Mouse (Mus musculus) gastrocnemius, postnatal 25 days (tissue): ENCODE data around the gene Cdkn1b. TPM values are rescaled to one million over a fixed set of nuclear protein-coding genes. Genes with fewer than 3 reads are reported as not detected.

Source experiments
- DNase-seq: peaks from one replicate; pipeline ENCODE4 v3.0.0; 2022
- total RNA-seq, 2 experiments: library from RNA; stranded (reverse); gene quantifications; 1 replicate in 1 of 2; 2 replicates in 1 of 2; pipeline ENCODE4 v1.2.3; 2021

Cdkn1b gene
- total RNA-seq, 2 experiments from 2014 or later: 33.9 to 34.0 TPM

DNA sequence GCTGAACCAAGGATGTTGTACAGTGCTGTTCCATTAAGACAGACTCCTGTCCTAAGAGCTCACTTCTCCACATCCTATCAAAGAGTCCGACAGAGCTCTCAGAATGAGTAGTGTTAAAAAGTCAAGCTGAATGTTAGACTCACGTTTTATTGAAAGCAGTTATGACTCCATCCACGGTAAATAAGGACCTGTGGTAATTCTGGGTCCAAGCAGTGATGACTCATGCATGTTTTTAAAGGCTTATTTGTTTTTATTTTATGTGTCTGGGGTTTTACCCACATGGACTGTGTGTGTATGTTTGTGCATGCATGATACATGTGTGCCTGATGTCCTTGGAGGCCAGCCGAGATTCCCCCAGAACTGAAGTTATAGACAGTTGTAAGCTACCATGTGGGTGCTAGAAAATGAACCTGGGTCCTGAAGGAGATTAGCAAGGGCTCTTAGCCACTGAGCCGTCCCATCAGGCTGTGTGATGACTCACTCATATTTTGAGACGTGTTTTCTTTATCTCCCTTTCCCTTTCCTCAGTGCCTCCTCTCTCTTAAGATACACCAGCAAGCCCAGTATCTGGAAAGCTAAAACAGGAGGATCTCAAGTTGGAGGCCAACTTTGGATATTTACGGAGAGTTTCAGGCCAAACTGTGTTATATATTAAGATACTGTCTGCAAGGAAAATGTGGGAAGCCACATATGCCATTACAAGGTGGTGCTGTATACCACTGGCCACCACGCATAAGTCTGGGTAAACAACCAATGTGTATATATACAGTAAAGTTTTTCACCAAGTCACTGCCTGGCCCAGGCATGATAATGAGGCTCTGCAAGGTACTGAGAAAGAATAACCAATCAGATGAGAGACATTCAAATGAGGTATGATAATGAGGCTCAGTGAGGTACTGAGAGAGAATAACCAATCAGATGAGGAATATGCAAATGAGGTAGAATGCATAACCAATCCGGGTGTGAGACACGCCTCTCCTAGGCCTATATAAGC is 16.0 kb upstream of the Cdkn1b start:
- DNase-seq: no peak

DNA sequence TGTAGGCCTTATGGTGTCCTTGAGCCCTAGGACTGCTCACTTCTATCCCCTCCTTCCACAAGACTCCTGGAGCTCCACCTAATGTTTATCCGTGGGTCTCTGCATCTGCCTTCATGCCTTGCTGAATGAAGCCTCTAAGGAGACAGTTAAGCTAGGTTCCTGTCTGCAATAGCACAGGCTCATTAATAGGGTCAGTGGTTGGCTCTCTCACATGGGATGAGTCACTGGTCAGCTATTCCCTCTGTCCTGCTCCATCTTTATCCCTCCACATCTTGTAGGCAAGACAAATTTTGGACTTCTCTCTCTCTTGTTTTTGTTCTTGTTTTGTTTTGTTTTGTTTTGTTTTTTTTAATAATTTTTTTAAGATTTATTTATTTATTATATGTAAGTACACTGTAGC is 14.4 kb upstream of the Cdkn1b start:
- DNase-seq: no peak

DNA sequence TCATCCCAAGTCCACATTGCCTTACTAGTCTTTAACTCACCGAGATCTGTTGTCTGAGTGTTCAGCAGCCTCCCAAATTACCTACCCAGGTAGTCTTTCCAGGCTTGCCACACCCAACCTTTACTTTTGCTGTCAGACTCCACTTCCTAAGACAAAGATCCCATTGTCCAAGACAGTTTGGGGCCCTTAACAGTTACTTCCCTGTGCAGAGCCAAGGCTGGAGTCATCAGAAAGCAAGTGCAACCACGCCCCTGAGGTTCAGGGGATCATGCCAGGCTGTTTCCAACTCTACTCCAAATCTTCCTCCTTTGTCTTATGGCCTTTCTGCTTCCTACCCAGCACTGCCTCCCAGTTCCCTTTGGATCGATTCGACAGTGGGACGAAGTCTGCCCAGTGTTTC is 5.7 kb upstream of the Cdkn1b start:
- DNase-seq: no peak

DNA sequence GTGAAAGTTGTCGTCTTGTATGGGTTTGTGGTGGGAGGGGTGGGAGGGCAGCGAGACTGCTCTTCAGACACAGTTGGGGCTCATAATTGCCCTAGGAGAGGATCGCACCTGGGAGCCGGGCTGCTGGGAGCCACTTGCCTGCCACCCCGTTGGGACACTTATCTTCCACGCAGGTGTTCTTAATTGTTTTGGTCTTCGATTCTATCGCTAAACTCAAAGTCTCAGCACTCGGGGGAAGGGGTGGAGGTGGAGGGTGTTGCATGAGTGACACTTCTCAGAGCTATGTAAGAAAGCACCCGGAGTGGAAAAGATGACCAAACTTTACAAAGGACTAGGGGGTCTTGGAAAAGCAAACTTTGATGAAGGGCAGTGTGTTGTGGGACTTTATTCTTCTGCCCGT is 3.6 kb upstream of the Cdkn1b start:
- peak; percentile 19 for DNase-seq

DNA sequence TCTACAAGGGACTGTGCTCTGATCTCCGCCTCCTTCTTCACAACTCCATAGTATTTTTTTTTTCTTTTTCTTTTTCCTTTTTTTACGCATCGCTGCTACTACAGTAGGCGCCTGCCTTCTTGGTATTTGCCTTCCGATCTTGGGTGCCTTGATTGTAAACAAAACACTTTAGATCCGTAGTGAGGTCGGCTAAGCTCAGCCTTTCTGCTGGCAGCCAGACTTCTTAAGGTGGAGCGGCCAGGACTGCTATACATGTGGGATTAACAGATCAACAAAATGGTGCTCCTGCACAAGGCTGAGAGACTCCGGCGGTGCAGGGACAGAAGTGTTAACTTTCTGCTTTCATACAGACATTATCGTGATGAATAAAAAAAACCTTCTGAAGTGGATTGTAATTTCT is 3.1 kb upstream of the Cdkn1b start:
- DNase-seq: peak; percentile 62

DNA sequence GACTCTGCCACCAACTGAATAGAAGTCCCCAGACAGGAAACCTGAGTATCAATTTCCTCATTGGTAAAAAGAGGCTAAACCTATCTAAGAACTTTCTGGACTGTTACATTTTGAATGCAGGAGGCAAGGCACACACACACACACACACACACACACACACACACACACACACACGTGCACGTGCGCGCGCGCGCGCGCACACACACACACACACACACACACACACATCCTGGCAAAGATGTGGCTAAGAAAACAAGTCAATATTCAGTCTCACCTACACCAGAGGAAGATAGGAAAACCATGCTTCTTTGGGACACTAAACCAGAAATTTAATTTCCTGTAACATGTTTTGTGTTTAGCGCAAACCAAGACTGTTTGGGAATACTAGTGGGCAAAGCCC is 1.4 kb upstream of the Cdkn1b start:
- no peak for DNase-seq

DNA sequence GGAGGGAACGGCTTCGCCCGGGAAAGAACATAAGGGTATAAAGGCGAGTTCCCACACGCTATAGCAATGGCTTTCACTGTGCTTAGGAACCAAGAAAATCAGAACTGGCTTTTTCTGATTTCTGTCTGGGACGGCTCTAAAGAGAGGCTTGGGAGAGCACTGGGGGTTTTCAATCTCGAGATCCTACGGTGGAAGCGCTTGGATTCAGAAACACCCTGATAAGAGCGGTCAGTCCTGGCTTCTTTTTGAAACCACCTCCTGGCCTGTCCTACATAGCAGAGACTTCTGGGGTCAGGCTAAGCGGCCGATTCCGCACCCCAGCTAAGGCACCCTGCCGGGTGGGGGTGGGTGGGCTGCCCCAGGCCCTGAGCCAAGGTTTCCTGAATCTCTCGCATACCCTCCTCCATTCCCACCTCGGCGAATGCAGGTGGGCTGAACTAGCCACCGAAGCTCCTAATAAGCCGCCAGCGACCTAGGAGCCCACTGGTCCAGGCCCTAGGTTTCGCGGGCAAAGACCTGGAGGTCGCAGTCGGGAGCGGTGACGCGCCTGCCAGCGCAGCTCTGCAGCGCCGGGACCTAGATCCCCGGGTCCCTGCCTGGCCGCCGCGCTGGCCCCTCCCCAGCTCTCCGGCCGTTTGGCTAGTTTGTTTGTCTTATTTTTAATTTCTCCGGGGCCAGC is 551 bp upstream of the Cdkn1b start:
- no peak for DNase-seq

DNA sequence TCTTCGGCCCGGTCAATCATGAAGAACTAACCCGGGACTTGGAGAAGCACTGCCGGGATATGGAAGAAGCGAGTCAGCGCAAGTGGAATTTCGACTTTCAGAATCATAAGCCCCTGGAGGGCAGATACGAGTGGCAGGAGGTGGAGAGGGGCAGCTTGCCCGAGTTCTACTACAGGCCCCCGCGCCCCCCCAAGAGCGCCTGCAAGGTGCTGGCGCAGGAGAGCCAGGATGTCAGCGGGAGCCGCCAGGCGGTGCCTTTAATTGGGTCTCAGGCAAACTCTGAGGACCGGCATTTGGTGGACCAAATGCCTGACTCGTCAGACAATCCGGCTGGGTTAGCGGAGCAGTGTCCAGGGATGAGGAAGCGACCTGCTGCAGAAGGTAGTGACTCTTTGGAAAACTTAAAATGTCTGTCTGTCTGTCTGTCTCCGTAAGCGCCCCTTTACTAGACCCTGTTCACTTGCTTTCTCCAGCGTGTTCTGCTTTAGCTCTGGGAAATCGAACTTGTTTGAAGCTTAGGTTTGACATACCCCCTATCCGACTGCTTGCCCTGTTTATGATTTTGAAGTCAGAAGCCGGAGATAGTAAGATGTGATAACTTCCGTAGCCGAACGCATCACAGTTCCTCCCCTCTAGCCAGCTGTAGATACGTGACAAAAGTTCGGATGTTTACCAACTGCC is 953 bp downstream of the Cdkn1b start:
- peak; percentile 50 for DNase-seq

DNA sequence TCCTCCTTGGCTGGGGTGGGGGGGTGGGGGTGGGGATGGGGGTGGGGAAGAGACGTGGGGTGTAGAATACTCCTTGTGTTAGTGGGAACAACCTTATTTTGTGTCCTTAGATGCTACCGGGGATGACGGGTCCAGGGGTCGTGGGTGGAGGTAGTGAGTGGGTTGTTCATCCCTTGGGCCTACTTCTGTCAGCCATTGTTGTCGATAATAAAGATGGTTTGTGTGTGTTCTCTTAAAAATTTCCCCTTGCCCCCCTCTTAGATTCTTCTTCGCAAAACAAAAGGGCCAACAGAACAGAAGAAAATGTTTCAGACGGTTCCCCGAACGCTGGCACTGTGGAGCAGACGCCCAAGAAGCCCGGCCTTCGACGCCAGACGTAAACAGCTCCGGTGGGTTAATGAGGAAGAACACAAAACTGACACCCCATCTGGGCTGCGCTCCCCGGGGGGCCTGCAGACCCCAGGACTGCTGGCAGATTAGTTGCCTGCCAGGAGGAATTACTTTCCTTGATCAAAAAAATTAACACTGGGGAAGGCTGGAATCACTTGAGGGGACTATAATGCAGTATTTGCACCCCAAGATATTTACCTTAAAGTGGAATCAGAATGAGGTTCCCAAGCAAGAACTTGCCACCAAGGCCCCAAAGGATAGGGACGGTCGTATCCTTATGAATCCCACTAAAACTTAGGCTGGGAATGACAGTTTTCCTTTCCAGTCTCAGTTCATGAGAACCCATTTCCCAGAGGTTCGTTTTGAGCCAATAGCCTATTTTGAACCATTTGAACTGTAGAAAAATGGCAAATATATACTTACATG is 1.7 kb downstream of the Cdkn1b start:
- DNase-seq: no peak

DNA sequence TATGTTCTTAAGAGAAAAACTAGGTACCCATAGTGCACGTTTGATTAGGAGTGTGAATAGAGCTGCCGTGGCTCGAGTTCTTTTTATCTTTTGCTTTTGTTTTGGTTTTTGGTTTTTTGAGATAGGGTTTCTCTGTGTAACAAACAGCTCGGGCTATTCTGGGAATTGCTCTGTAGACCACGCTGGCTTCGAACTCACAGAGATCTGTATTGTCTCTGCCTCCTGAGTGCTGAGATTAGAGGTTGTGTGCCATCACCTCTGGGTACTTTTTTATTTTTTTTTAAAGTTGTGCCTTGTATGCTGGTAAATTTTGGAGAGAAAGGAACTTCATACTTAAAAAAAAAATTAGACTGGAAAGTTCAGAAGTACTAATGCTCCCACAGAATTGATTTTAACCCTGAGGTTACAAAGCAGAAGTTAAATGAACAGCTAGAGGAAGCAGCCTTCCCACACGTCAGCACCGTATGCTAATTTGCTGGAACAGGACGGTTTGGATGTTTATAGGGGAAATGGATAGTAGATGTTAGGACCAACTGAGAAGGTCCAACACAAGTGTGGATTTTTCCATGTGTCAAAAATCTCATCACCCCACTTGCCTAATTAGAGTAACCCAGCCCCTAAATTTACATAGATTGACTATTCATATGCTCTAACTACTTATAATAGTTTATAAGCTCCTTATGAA is 2.5 kb downstream of the Cdkn1b start:
- no peak for DNase-seq

DNA sequence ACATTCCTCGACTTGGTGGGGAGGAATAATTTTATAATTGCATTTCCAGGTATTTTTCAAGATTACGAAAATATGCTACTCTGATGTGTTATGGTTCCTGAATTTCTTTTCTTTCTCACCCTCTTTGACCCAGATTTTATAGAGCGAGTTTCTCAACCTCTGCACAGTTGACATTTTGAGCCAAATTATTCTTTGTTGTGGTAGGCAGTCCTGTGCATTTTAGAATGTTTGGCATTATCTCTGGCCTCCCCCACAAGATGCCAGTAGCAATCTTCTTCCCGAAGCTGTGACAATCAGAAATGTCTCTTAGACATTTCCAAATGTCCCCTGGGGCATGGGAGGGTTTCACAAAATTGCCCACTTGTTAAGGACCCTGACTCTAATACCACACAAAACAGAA is 3.5 kb downstream of the Cdkn1b start:
- DNase-seq: no peak

DNA sequence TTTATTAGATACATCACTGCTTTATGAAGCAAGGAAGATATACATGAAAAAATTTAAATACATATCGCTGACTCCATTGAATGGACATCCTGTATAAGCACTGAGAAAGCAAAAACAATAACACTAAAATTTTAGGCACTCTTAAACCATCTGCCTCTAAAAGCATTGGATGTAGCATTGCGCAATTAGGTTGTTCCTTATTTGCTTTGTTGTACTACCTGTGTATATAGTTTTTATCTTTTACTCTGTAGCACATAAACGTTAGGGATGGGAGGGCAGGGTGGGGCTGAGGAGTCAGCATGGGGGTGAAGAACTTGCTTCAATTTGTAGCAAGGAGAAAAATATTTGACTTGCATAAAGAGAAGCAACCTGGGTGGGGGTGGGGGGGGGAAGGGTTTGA is 4.1 kb downstream of the Cdkn1b start:
- no peak for DNase-seq

DNA sequence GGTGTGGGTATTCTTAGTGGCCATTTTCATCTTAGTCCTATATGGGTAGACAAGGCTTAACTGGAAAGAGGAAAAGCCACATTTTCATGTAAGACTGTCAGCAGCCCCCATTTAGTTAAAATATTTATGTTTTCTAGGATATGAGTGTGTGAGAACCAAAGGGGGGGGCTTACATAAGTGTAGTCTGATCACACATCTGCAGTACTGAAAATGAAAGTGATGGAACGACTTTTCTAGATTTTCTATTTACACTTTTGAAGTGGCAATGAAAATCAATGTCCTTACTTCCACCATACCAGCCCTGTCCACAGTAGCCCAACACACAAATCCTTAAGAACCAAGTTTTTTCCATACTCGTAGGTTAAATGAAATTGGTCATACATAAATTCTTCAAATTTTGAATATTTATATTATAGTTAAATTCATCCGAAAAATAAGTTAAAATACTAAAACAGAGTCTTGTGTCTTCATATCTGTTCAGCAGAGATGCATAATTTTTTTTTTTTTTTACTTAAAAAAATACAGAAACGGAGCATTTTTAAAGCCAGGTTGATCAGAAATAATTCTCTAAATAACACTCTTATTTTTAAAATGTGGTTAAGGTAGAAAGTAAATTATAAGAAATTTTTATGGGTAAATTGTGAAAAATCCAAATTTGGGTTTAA is 5.6 kb downstream of the Cdkn1b start:
- DNase-seq: no peak

DNA sequence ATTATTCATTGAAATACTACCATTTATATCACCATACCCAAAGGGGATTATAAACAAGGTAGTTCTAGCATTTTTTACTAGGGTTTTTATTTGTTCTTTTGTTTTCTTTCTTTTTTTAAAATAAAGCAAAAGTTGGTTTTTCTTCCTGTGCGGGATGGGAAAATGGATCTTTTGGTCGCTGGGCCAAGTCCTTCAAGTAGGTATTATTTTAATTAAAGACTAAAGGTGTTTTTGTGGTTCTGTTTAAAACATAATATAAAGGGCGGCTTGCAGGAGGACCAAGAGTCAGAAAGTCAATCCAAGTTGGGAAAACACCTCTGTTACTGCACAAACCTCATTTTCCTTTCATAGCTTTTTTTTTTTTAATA is 6.1 kb downstream of the Cdkn1b start:
- DNase-seq: no peak

DNA sequence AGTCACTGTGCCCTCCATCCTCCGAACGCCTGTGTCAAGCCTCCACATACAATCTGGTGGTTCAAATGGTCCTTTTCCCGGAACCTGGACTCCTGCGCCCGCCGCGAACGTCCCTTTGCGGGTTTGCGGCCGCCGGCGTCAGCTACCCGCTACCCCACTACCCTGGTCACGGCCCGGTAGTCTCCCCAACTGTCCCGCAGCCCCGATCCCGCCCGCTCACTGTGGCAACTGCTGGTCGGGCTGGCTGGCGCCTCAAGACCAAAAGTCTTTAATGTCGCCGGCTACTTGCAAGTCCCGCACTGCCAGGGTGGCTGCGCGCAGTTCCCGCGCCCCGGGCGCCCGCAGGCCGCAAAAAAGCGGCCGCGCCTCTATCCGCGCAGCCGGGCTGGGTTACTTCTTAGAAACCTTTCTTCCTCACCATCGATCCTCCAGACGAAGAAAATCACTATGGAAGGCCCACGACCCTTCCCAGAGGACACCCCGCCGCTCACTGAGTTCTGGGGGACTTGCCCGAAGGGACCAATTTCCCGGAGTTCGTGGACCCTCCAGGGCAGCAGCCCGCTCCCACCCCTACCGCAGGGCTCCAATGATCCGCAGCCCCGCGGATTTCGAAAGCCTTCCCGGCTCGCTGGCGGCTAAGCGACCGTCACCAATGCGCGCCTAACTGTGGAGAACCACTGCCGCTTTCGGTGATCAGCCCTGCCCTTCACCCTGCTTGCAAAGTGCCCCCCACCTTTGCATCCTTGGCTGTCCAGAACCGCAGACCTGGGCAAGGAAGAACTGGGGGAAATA is 6.8 kb downstream of the Cdkn1b start:
- peak; percentile 34 for DNase-seq

DNA sequence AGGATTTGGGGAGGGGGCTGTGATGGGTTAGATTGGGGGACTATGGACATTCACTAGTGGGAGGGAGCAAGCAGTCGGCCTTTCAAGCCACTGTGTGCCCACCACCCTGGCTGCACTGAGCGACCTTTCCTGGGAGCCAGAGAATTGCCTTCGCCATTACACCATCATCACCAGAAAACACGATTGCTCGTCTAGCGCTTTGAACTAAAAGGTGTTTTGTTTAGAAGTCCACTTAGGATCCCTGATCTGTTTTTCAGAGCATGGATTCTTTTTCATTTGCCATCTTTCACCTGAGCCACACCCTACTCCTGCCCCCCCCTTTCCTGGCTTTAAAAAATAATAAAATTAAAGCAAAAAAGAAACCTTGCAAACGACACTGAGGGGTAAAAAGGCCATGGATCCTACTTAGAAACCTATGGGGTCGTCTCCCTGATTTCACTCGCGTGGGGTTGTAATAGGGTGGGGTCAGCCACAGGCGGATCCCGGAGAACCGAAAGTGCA is 7.4 kb downstream of the Cdkn1b start:
- no peak for DNase-seq

DNA sequence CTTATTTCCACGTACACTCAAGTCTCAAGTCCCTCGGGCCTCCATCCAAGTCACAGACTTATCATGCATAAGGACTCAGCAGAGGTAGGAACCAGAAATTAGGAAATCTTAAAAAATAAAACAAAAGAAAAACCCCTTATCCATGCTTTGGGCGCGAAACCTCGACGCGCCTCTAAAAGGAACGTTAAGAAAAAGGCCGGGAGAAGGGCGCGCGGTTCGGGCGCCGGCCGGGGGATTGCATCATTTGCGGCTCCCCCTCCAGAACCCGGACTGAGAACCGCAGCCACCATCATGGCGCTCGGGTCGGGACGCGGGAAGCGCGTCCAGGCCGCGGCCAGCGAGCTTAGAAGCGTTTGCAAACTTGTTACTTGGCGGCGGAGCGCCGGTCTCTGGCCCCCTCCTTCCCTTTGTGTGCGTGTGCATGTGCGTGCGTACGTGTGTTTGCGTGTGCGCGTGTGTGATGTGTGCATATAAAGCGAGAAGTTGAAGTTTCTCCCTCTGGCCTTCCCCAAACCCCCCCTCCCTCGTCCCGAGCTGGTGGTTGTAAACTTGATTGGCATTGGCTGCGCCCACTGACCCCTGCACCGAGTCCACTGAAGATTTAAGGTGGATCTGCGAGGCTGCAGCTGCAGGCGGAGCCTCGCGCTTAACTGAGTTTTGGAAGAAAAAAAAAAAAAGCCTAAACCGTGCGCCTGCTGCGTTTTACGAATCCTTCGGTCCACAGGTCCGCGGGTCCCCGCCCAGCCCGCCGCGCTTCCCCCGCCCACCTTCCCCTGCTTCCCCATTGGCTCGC is 8.1 kb downstream of the Cdkn1b start:
- DNase-seq: peak; percentile 89

DNA sequence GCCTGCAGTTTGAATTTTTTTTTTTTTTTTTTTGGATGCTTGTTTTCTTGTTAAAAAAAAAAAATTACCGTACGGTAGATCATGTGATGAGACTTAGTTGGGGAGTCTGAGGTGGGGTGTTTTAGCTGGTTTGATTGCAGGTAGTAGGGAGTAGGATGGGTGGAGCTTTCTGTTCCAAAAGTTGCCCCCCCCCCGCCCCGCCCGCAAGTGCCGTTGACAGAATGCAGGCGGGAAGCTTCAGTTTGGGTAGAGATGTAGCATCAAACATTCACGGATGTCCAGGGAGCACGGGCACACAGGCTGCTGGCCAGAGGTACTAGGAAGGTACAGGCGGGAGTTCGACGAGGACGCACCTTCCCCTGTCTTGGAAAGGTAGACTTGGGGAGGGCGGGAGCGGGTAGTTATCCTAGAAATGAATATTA is 8.7 kb downstream of the Cdkn1b start:
- DNase-seq: peak; percentile 32

DNA sequence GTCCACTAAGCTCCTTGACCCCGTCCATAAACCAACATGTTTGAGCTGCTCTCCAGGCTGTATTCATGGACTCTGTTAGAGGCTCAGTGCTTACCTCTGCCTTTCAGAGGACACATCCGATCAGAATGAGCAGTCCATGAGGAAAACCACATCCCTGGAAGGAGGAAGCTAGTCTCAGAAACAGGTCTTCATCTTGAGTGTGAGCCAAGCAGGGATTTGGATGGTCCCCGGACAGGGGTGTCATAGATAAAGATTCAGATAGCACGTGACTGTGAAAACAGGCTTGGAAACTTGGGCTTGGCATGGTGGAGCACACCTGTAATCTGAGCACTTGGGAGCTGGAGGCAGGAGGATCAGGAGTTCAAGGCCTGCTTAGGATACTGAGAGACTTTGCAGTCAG is 9.7 kb downstream of the Cdkn1b start:
- no peak for DNase-seq
